Comparison of ENCODE assay signal across 26 mouse cellular contexts in the genomic region with DNA sequence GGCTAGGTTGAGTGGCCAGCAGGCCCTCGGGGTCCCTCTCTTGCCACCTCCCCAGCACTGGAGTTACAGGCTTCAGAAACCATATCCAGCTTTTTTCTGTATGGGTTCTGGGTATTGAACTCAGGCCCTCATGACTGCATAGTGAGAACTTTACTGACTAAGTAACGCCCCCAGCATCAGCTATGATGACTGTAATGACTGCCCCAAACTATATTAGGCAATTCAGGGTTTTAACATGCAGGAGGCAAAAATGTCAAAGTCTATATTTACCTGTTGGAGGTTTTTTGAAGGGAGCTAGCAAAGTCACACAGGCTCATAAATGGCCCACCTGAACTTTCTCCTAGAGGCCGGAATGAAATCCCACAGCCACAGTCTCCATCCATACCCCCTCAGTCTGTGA.
"Had no signal": no experiment of that assay in that cellular context is flagged by ENCODE, and none has a peak within 500 bp of the region (broad histone marks: within the 10 kb centered on the region; RNA-seq: fewer than 3 reads in every experiment).

No protein-coding gene starts in this region.

- H3K4me1 ChIP-seq: heart, embryonic 13.5 days; heart, embryonic 15.5 days; hindbrain, embryonic 10.5 days; hindbrain, embryonic 12.5 days; intestine, embryonic 15.5 days; limb, embryonic 12.5 days; liver, embryonic 13.5 days; liver, embryonic 15.5 days had no signal

- H3K4me3 ChIP-seq: gastrocnemius, adult 2 months; heart, adult 2 months; heart, embryonic 13.5 days; heart, embryonic 15.5 days; hindbrain, embryonic 10.5 days; hindbrain, embryonic 12.5 days; intestine, embryonic 15.5 days; layer of hippocampus, adult 2 months; left cerebral cortex, adult 2 months; limb, embryonic 10.5 days; limb, embryonic 12.5 days; liver, embryonic 13.5 days; liver, embryonic 15.5 days had no signal

- H3K9me3 ChIP-seq: heart, embryonic 13.5 days; heart, embryonic 15.5 days; hindbrain, embryonic 10.5 days; hindbrain, embryonic 12.5 days; intestine, embryonic 15.5 days; limb, embryonic 10.5 days; limb, embryonic 12.5 days; liver, embryonic 13.5 days; liver, embryonic 15.5 days had no signal

- H3K4me2 ChIP-seq: heart, embryonic 11.5 days; heart, embryonic 13.5 days; heart, embryonic 15.5 days; hindbrain, embryonic 12.5 days; hindbrain, embryonic 14.5 days; intestine, embryonic 15.5 days; limb, embryonic 12.5 days; liver, embryonic 13.5 days; liver, embryonic 15.5 days had no signal

- H3K27me3 ChIP-seq: hindbrain, embryonic 12.5 days; intestine, embryonic 15.5 days; limb, embryonic 12.5 days; liver, embryonic 13.5 days; liver, embryonic 15.5 days had no signal

- DNase-seq: gastrocnemius, adult 2 months; gastrocnemius, postnatal 10 days; gastrocnemius, postnatal 25 days; heart, adult 2 months; heart, postnatal 14 days; heart, postnatal 4 days; kidney, adult 18-20 months; kidney, adult 8-10 months; kidney, postnatal 10 days; kidney, postnatal 25 days; liver, embryonic 13.5 days had no signal

- H3K9ac ChIP-seq: heart, embryonic 13.5 days; heart, embryonic 15.5 days; hindbrain, embryonic 12.5 days; hindbrain, embryonic 14.5 days; intestine, embryonic 15.5 days; limb, embryonic 12.5 days; liver, embryonic 13.5 days; liver, embryonic 15.5 days had no signal

- ATAC-seq: hindbrain, embryonic 16.5 days; inflammation-experienced regulatory T-cells, adult 6 months; intestine, postnatal 0 days had no signal

- H3K27ac ChIP-seq: gastrocnemius, adult 2 months; heart, adult 2 months; heart, embryonic 13.5 days; heart, embryonic 15.5 days; hindbrain, embryonic 10.5 days; hindbrain, embryonic 12.5 days; hindbrain, embryonic 14.5 days; intestine, embryonic 15.5 days; layer of hippocampus, adult 2 months; left cerebral cortex, adult 2 months; limb, embryonic 10.5 days; limb, embryonic 12.5 days; liver, embryonic 13.5 days; liver, embryonic 15.5 days had no signal

- H3K36me3 ChIP-seq: heart, embryonic 13.5 days; heart, embryonic 15.5 days; hindbrain, embryonic 10.5 days; hindbrain, embryonic 12.5 days; intestine, embryonic 15.5 days; limb, embryonic 10.5 days; limb, embryonic 12.5 days; liver, embryonic 13.5 days; liver, embryonic 15.5 days had no signal
